Mouse (Mus musculus): ENCODE results near the gene Mllt6. TPM values are rescaled to one million over a fixed set of nuclear protein-coding genes. Genes with fewer than 3 reads are reported as not detected.

Gene Mllt6
- total and polyA plus RNA-seq, 3 experiments = 17.2 to 17.6 TPM; not detected in 1

DNA sequence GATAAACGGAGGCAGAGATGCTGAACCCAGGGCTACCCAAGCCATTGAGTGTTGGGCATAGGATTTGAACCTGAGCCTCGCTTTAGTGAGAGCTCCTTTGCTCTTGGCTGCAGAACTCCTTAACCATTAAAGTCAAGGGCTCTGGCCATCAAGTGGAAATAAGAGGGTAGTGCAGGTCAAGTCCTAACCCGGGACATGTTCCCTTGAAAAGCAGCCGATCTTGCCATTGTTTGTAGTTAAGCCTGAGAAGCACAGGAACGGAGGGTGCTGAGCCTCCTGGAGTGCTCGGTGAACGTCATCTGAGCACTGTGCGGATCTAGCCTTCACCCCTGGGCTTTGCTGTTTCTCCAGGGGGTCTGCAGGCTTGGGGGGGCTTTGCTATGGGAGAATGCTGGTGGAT lies 14.6 kb downstream of the Mllt6 start:
- peaks cover 0 to 3% of the 10 kb centered on the region in 2 experiments; a peak in 1 of 4 replicates for H3K36me3 ChIP-seq (ENCODE audit: control insufficient read depth in 1 of 2, insufficient read depth in 2 of 2, low read length in 2 of 2)

DNA sequence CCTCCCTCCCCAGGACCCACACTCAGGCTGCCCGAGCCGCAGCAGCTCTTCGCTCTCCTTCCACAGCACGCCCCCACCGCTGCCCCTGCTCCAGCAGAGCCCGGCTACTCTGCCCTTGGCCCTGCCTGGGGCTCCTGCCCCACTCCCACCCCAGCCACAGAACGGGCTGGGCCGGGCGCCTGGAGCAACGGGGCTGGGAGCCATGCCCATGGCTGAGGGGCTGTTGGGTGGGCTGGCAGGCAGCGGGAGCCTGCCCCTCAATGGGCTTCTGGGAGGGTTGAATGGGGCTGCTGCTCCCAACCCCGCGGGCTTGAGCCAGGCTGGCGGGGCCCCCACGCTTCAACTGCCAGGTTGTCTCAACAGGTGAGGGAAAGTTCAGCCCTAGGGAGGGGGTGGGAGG lies 15.1 kb downstream of the Mllt6 start:
- no peak overlapping the region for H3K9ac ChIP-seq (ENCODE audit: control insufficient read depth, low read depth, low read length, poor library complexity, severe bottlenecking)
- H3K27ac ChIP-seq (ENCODE audit: control insufficient read depth, low read depth, low read length) = no peak overlapping the region
- TF ChIP-seq MEF2A (IDR thresholded peaks at IDR 0.05; ENCODE audit: extremely low read depth, insufficient replicate concordance, low read depth, low read length, poor library complexity, severe bottlenecking) (no peak), USF2 (IDR thresholded peaks at IDR 0.05; ENCODE audit: borderline replicate concordance in 1 of 2, insufficient read depth in 1 of 2, low read depth in 1 of 2, low read length in 2 of 2) (no peak), CHD2 (IDR thresholded peaks at IDR 0.05; ENCODE audit: low read length) (no peak), TBP (IDR thresholded peaks at IDR 0.05; ENCODE audit: low read depth, low read length) (no peak), ZMIZ1 (IDR thresholded peaks at IDR 0.05; ENCODE audit: low read depth, low read length) (no peak), MXI1 (IDR thresholded peaks at IDR 0.05; ENCODE audit: low read depth, low read length) (no peak)
- H3K36me3 ChIP-seq (ENCODE audit: control insufficient read depth in 1 of 2, insufficient read depth in 2 of 2, low read length in 2 of 2) = peaks cover 0 to 3% of the 10 kb centered on the region in 2 experiments; a peak in 1 of 4 replicates
- DNase-seq (ENCODE audit: low read depth, low spot score) = no peak
- H3K27me3 ChIP-seq (ENCODE audit: control insufficient read depth in 1 of 2, insufficient read depth in 2 of 2, low read length in 2 of 2) = no peaks in the 10 kb centered on the region
- no peak overlapping the region for H3K4me3 ChIP-seq (ENCODE audit: control insufficient read depth in 1 of 2, insufficient read depth in 1 of 2, low read depth in 2 of 2, low read length in 2 of 2)
- no peaks in the 10 kb centered on the region for H3K9me3 ChIP-seq (replicated peaks; ENCODE audit: insufficient read depth, low read length)
- H3K79me2 ChIP-seq (ENCODE audit: control insufficient read depth, insufficient read depth, low read length, poor library complexity) = no peaks in the 10 kb centered on the region
- no peaks in the 10 kb centered on the region for H3K4me1 ChIP-seq (ENCODE audit: control insufficient read depth in 1 of 2, insufficient read depth in 2 of 2, low read length in 2 of 2)

More for the DNA sequence above, 14.6 kb downstream of the Mllt6 start:
- H3K27me3 ChIP-seq (ENCODE audit: control insufficient read depth in 1 of 2, insufficient read depth in 2 of 2, low read length in 2 of 2) = no peaks in the 10 kb centered on the region
- H3K79me2 ChIP-seq (ENCODE audit: control insufficient read depth, insufficient read depth, low read length, poor library complexity) = no peaks in the 10 kb centered on the region
- no peak for DNase-seq (ENCODE audit: low read depth, low spot score)
- no peak overlapping the region for H3K9ac ChIP-seq (ENCODE audit: control insufficient read depth, low read depth, low read length, poor library complexity, severe bottlenecking)
- no peaks in the 10 kb centered on the region for H3K9me3 ChIP-seq (replicated peaks; ENCODE audit: insufficient read depth, low read length)
- H3K27ac ChIP-seq (ENCODE audit: control insufficient read depth, low read depth, low read length) = no peak overlapping the region
- H3K4me1 ChIP-seq (ENCODE audit: control insufficient read depth in 1 of 2, insufficient read depth in 2 of 2, low read length in 2 of 2) = no peaks in the 10 kb centered on the region
- TF ChIP-seq ELF1 (IDR thresholded peaks at IDR 0.05; ENCODE audit: low read depth, low read length) (no peak), JUND (IDR thresholded peaks at IDR 0.05; ENCODE audit: low read depth, low read length) (no peak), EP300 (IDR thresholded peaks at IDR 0.05; ENCODE audit: low read depth in 1 of 2, low read length in 2 of 2) (no peak), ZKSCAN1 (IDR thresholded peaks at IDR 0.05; ENCODE audit: low read depth, low read length) (no peak), MYB (IDR thresholded peaks at IDR 0.05; ENCODE audit: low read depth, low read length) (no peak), NRF1 (IDR thresholded peaks at IDR 0.05; ENCODE audit: insufficient read depth, low read depth, low read length, poor library complexity, severe bottlenecking) (no peak), KAT2A (conservative IDR thresholded peaks at IDR 0.05; ENCODE audit: low read depth, low read length) (no peak), CTCF (IDR thresholded peaks at IDR 0.05 in 2 of 3, conservative IDR thresholded peaks at IDR 0.05 in 1 of 3; ENCODE audit: control insufficient read depth in 1 of 3, insufficient read depth in 1 of 3, low read depth in 2 of 3, low read length in 3 of 3, poor library complexity in 1 of 3, severe bottlenecking in 1 of 3) (no peak; a peak in 1 of 6 replicates), RCOR1 (IDR thresholded peaks at IDR 0.05; ENCODE audit: low read depth, low read length) (no peak), TBP (IDR thresholded peaks at IDR 0.05; ENCODE audit: low read depth, low read length) (no peak), TCF12 (IDR thresholded peaks at IDR 0.05; ENCODE audit: low read depth, low read length) (no peak), ZC3H11A (IDR thresholded peaks at IDR 0.05; ENCODE audit: low read depth, low read length) (no peak), POLR2AphosphoS5 (IDR thresholded peaks at IDR 0.05; ENCODE audit: borderline replicate concordance, low read depth, low read length) (no peak), GATA1 (IDR thresholded peaks at IDR 0.05; ENCODE audit: low read depth, low read length) (no peak), MAX (IDR thresholded peaks at IDR 0.05; ENCODE audit: low read length) (no peak), CHD1 (IDR thresholded peaks at IDR 0.05; ENCODE audit: low read depth, low read length) (no peak), USF2 (IDR thresholded peaks at IDR 0.05; ENCODE audit: borderline replicate concordance in 1 of 2, insufficient read depth in 1 of 2, low read depth in 1 of 2, low read length in 2 of 2) (no peak), SIN3A (IDR thresholded peaks at IDR 0.05; ENCODE audit: low read length) (no peak), SMC3 (IDR thresholded peaks at IDR 0.05; ENCODE audit: low read depth, low read length) (no peak)
- no peak overlapping the region for H3K4me3 ChIP-seq (ENCODE audit: control insufficient read depth in 1 of 2, insufficient read depth in 1 of 2, low read depth in 2 of 2, low read length in 2 of 2)

All from MEL (cell line).